Mouse (Mus musculus) c-Kit-positive CD71-positive TER-119-positive erythroid progenitor cells, embryonic 14.5 days (primary cell): ENCODE data around the gene Gse1.

Experiments
- DNase-seq: peaks from one replicate; pipeline ENCODE4 v3.0.0-alpha.2; 2013; ENCODE audit warnings: low spot score

Gse1 gene

GRCm38 (mm10) chr8:120484460-120484859, 256.2 kb downstream of the Gse1 start:
- DNase-seq: no peak

- DNase-seq: no peak
Measured at GRCm38 (mm10) chr8:120485116-120485515, 256.9 kb downstream of the Gse1 start.

GRCm38 (mm10) chr8:120485551-120486476, 257.6 kb downstream of the Gse1 start:
- peak; percentile 86 for DNase-seq

GRCm38 (mm10) chr8:120486477-120487376, 258.5 kb downstream of the Gse1 start:
- peak; percentile 87 for DNase-seq

GRCm38 (mm10) chr8:120487377-120487728, 259.1 kb downstream of the Gse1 start:
- DNase-seq: no peak

GRCm38 (mm10) chr8:120487729-120488510, 259.7 kb downstream of the Gse1 start:
- peak; percentile 76 for DNase-seq

GRCm38 (mm10) chr8:120488636-120489131, 260.4 kb downstream of the Gse1 start:
- no peak for DNase-seq

GRCm38 (mm10) chr8:120489142-120489754, 261.0 kb downstream of the Gse1 start:
- no peak for DNase-seq

- DNase-seq: no peak
Measured at GRCm38 (mm10) chr8:120489771-120490281, 261.6 kb downstream of the Gse1 start.

- no peak for DNase-seq
Measured at GRCm38 (mm10) chr8:120490354-120491141, 262.3 kb downstream of the Gse1 start.

GRCm38 (mm10) chr8:120491166-120491793, 263.0 kb downstream of the Gse1 start:
- DNase-seq: no peak

GRCm38 (mm10) chr8:120492193-120492880, 264.1 kb downstream of the Gse1 start:
- DNase-seq: no peak

- no peak for DNase-seq
Measured at GRCm38 (mm10) chr8:120492881-120493220, 264.6 kb downstream of the Gse1 start.

- DNase-seq: no peak
Measured at GRCm38 (mm10) chr8:120493508-120494464, 265.5 kb downstream of the Gse1 start.

- DNase-seq: no peak
Measured at GRCm38 (mm10) chr8:120494903-120495302, 266.6 kb downstream of the Gse1 start.

- DNase-seq: no peak
Measured at GRCm38 (mm10) chr8:120495461-120495860, 267.2 kb downstream of the Gse1 start.

- DNase-seq: no peak
Measured at GRCm38 (mm10) chr8:120496478-120496877, 268.2 kb downstream of the Gse1 start.

- DNase-seq: no peak
Measured at GRCm38 (mm10) chr8:120497503-120497946, 269.3 kb downstream of the Gse1 start.
